Mouse (Mus musculus) midbrain, embryonic 13.5 days (tissue): Measurements from ENCODE around the gene Kcnj10. TPM values are rescaled to one million over a fixed set of nuclear protein-coding genes. Genes with fewer than 3 reads are reported as not detected.

Experiments used
- ATAC-seq: fragments of 200-750 bp; cut with Nextera tagmentation; 2 replicates; pipeline ENCODE4 v1.8.0; 2017; ENCODE audit warnings: mild to moderate bottlenecking, moderate TSS enrichment, moderate library complexity
- H3K27ac ChIP-seq: fragments of 300-500 bp; sonication (generic); 2 replicates; pipeline ENCODE4 v1.5.1; 2015; ENCODE audit warnings: inconsistent platforms, mild to moderate bottlenecking, moderate library complexity
- H3K27me3 ChIP-seq: fragments of 300-500 bp; sonication (generic); 2 replicates; pipeline ENCODE4 v1.6.1; 2015; ENCODE audit warnings: mild to moderate bottlenecking, inconsistent platforms
- H3K36me3 ChIP-seq: fragments of 300-500 bp; sonication (generic); 2 replicates; pipeline ENCODE4 v1.6.1; 2015; ENCODE audit warnings: mild to moderate bottlenecking, inconsistent platforms
- H3K4me1 ChIP-seq: fragments of 300-500 bp; sonication (generic); replicated peaks from 2 replicates; pipeline ENCODE4 v1.6.1; 2015; ENCODE audit warnings: inconsistent platforms
- H3K4me2 ChIP-seq: fragments of 300-500 bp; sonication (generic); replicated peaks from 2 replicates; pipeline ENCODE4 v1.6.1; 2015; ENCODE audit warnings: moderate library complexity, mild to moderate bottlenecking, inconsistent platforms
- H3K4me3 ChIP-seq: fragments of 300-500 bp; sonication (generic); replicated peaks from 2 replicates; pipeline ENCODE4 v1.5.1; 2015; ENCODE audit warnings: mild to moderate bottlenecking, inconsistent platforms
- H3K9ac ChIP-seq: fragments of 300-500 bp; sonication (generic); replicated peaks from 2 replicates; pipeline ENCODE4 v1.6.1; 2015; ENCODE audit warnings: mild to moderate bottlenecking, inconsistent platforms
- H3K9me3 ChIP-seq: fragments of 300-500 bp; sonication (generic); 2 replicates; pipeline ENCODE4 v1.6.1; 2016; ENCODE audit warnings: mild to moderate bottlenecking, inconsistent platforms
- whole genome bisulfite sequencing: fragments of 180-500 bp; shearing (Covaris S2); methylation state at CpG from one replicate; pipeline ENCODE4 v1.1.7; 2015; 5-methylcytosine and 5-hydroxymethylcytosine counted together
- polyA plus RNA-seq: library from polyadenylated mRNA; unstranded; fragments of >200 nt; fragmentation: Nextera tagmentation; extraction: Ambion mirVana; gene quantifications from 2 replicates; pipeline ENCODE4 v1.2.1, GENCODE M21; 2015

Gene Kcnj10
- polyA plus RNA-seq, 1 experiment from 2014 or later: 0.98 TPM

- Histone ChIP-seq H3K4me1 (0 out of 2 replicates have a peak, but pooled peaks cover 5% of the 10 kb centered on the region), H3K4me2 (no peak overlapping the region), H3K4me3 (no peak overlapping the region), H3K9ac (no peak overlapping the region), H3K9me3 (no peaks in the 10 kb centered on the region; the same call in 1 of the 2 replicates), H3K27ac (no peak overlapping the region), H3K27me3 (no peaks in the 10 kb centered on the region), H3K36me3 (no peaks in the 10 kb centered on the region)
- 75% methylated on average over 3 of the region's 3 CpGs for WGBS
- ATAC-seq: no peak
Observed at GRCm38 (mm10) chr1:172418642-172419041, 77.6 kb downstream of the Kcnj10 start.

GRCm38 (mm10) chr1:172420181-172420580 is 79.2 kb downstream of the Kcnj10 start:
- H3K27me3 ChIP-seq: no peaks in the 10 kb centered on the region
- no peaks in the 10 kb centered on the region for H3K36me3 ChIP-seq

GRCm38 (mm10) chr1:172423393-172423792 is 82.4 kb downstream of the Kcnj10 start:
- WGBS: 62% methylated on average over 1 of the region's 1 CpGs
- H3K4me2 ChIP-seq: no peak overlapping the region
- no peak for ATAC-seq

More at GRCm38 (mm10) chr1:172420181-172420580, 79.2 kb downstream of the Kcnj10 start:
- H3K4me3 ChIP-seq: no peak overlapping the region
- no peak overlapping the region for H3K4me2 ChIP-seq
- ATAC-seq: no peak
- H3K4me1 ChIP-seq: 0 out of 2 replicates have a peak, but pooled peaks cover 5% of the 10 kb centered on the region
- WGBS: 88% methylated on average over 6 of the region's 6 CpGs
- no peak overlapping the region for H3K9ac ChIP-seq
- no peak overlapping the region for H3K27ac ChIP-seq
- no peaks in the 10 kb centered on the region; the same call in 1 of the 2 replicates for H3K9me3 ChIP-seq

More at GRCm38 (mm10) chr1:172423393-172423792, 82.4 kb downstream of the Kcnj10 start:
- Histone ChIP-seq H3K27me3 (no peaks in the 10 kb centered on the region), H3K4me1 (no peaks in the 10 kb centered on the region), H3K9ac (no peak overlapping the region), H3K36me3 (no peaks in the 10 kb centered on the region), H3K27ac (no peak overlapping the region), H3K9me3 (no peaks in the 10 kb centered on the region; the same call in 1 of the 2 replicates), H3K4me3 (no peak overlapping the region)

Other genes with a start within 250 kb of the Kcnj10 start
- 171 and 172 TPM in 2 replicates for gene Pex19, start 214.5 kb upstream of the Kcnj10 start, polyA plus RNA-seq
- gene Dcaf8, start 193.1 kb upstream of the Kcnj10 start, polyA plus RNA-seq: 106 and 109 TPM in 2 replicates
- gene Pea15a, start 134.4 kb upstream of the Kcnj10 start, polyA plus RNA-seq: 398 and 406 TPM in 2 replicates
- gene Casq1, start 121.3 kb upstream of the Kcnj10 start, polyA plus RNA-seq: 1.3 and 1.8 TPM in 2 replicates
- not detected in 2 replicates for gene Atp1a4, start 82.8 kb upstream of the Kcnj10 start, polyA plus RNA-seq
- 90.3 and 112 TPM in 2 replicates for gene Igsf8, start 79.6 kb upstream of the Kcnj10 start, polyA plus RNA-seq
- 25.3 and 25.8 TPM in 2 replicates for gene Atp1a2, start 43.1 kb upstream of the Kcnj10 start, polyA plus RNA-seq
- gene Kcnj9, start 11.9 kb upstream of the Kcnj10 start, polyA plus RNA-seq: 3.6 and 3.9 TPM in 2 replicates
- 4.9 and 5.7 TPM in 2 replicates for gene Pigm, start 35.3 kb downstream of the Kcnj10 start, polyA plus RNA-seq
- gene Slamf9, start 134.1 kb downstream of the Kcnj10 start, polyA plus RNA-seq: 0.31 TPM in 1 of 2 replicates, not detected in the other
- gene Igsf9, start 140.6 kb downstream of the Kcnj10 start, polyA plus RNA-seq: 89.0 and 94.9 TPM in 2 replicates
- gene Tagln2, start 158.8 kb downstream of the Kcnj10 start, polyA plus RNA-seq: 44.0 and 49.9 TPM in 2 replicates
- gene Cfap45, start 179.6 kb downstream of the Kcnj10 start, polyA plus RNA-seq: 1.9 and 2.0 TPM in 2 replicates
- 0.20 TPM in 1 of 2 replicates, not detected in the other for gene Vsig8, start 214.7 kb downstream of the Kcnj10 start, polyA plus RNA-seq
- not detected in 2 replicates for gene Slamf8, start 249.4 kb downstream of the Kcnj10 start, polyA plus RNA-seq